Mouse (Mus musculus) MEL-GATA-1-ER (cell line): ENCODE data around the gene Pard3b.

ENCODE experiments used
- DNase-seq: peaks from one replicate; pipeline ENCODE4 v3.0.0-alpha.2; 2012; ENCODE audit warnings: low read depth; ENCODE audit errors: extremely low read depth

Pard3b gene

GRCm38 (mm10) chr1:62244191-62244984 lies 605.8 kb downstream of the Pard3b start:
- no peak for DNase-seq

- no peak for DNase-seq
Measured at GRCm38 (mm10) chr1:62252432-62252831, 613.8 kb downstream of the Pard3b start.

- no peak for DNase-seq
Measured at GRCm38 (mm10) chr1:62254316-62254715, 615.7 kb downstream of the Pard3b start.

- DNase-seq = no peak
Measured at GRCm38 (mm10) chr1:62254888-62255287, 616.3 kb downstream of the Pard3b start.

GRCm38 (mm10) chr1:62276466-62276865 lies 637.8 kb downstream of the Pard3b start:
- DNase-seq = no peak

- DNase-seq = no peak
Measured at GRCm38 (mm10) chr1:62278586-62278985, 640.0 kb downstream of the Pard3b start.

GRCm38 (mm10) chr1:62280586-62280985 lies 642.0 kb downstream of the Pard3b start:
- DNase-seq = no peak

- DNase-seq = no peak
Measured at GRCm38 (mm10) chr1:62282835-62283234, 644.2 kb downstream of the Pard3b start.

GRCm38 (mm10) chr1:62283624-62284023 lies 645.0 kb downstream of the Pard3b start:
- DNase-seq = no peak

- DNase-seq = no peak
Measured at GRCm38 (mm10) chr1:62309376-62309775, 670.8 kb downstream of the Pard3b start.

GRCm38 (mm10) chr1:62325237-62325636 lies 686.6 kb downstream of the Pard3b start:
- no peak for DNase-seq

GRCm38 (mm10) chr1:62327743-62328142 lies 689.1 kb downstream of the Pard3b start:
- no peak for DNase-seq

GRCm38 (mm10) chr1:62328808-62329207 lies 690.2 kb downstream of the Pard3b start:
- DNase-seq = no peak

- no peak for DNase-seq
Measured at GRCm38 (mm10) chr1:62333016-62333415, 694.4 kb downstream of the Pard3b start.

- DNase-seq = no peak
Measured at GRCm38 (mm10) chr1:62334196-62334595, 695.6 kb downstream of the Pard3b start.

- DNase-seq = no peak
Measured at GRCm38 (mm10) chr1:62340261-62340660, 701.6 kb downstream of the Pard3b start.

- DNase-seq = no peak
Measured at GRCm38 (mm10) chr1:62344286-62344685, 705.7 kb downstream of the Pard3b start.

- DNase-seq = no peak
Measured at GRCm38 (mm10) chr1:62348371-62348770, 709.7 kb downstream of the Pard3b start.

GRCm38 (mm10) chr1:62355496-62355895 lies 716.9 kb downstream of the Pard3b start:
- no peak for DNase-seq

- no peak for DNase-seq
Measured at GRCm38 (mm10) chr1:62374427-62375050, 735.9 kb downstream of the Pard3b start.

GRCm38 (mm10) chr1:62378335-62378734 lies 739.7 kb downstream of the Pard3b start:
- no peak for DNase-seq

- no peak for DNase-seq
Measured at GRCm38 (mm10) chr1:62382807-62383514, 744.3 kb downstream of the Pard3b start.
